Mouse (Mus musculus) urinary bladder, postnatal 36 days (tissue): Measurements from ENCODE around the gene Gm4858.
"Not testable (repeated sequence)": the region's sequence is repeated elsewhere in the genome, so short reads cannot be mapped to it uniquely, and the experiment has no call there.

Experiments used
- DNase-seq, 2 experiments: peaks; one replicate each; pipeline ENCODE4 v3.0.0; 2022; ENCODE audit warnings: low spot score in 2 of 2, mixed read lengths in 1 of 2

The Gm4858 gene

GRCm38 (mm10) chr3:93068523-93068922 is at the start of gene Gm4858:
Gene Gm4858, plus strand, starts transcription at chr3:93068823.
- not testable (repeated sequence) for DNase-seq

GRCm38 (mm10) chr3:93018960-93019359 is 49.7 kb upstream of the Gm4858 start, which contains the start of gene Lce1m:
Gene Lce1m, minus strand, starts transcription at chr3:93019060.
- DNase-seq: no peak

GRCm38 (mm10) chr3:93021171-93021570 is 47.5 kb upstream of the Gm4858 start:
- DNase-seq: no peak

GRCm38 (mm10) chr3:93023411-93024184 is 45.0 kb upstream of the Gm4858 start:
- no peak for DNase-seq

- no peak for DNase-seq
These were observed 43.1 kb upstream of the Gm4858 start for GRCm38 (mm10) chr3:93025486-93025885.

DNA sequence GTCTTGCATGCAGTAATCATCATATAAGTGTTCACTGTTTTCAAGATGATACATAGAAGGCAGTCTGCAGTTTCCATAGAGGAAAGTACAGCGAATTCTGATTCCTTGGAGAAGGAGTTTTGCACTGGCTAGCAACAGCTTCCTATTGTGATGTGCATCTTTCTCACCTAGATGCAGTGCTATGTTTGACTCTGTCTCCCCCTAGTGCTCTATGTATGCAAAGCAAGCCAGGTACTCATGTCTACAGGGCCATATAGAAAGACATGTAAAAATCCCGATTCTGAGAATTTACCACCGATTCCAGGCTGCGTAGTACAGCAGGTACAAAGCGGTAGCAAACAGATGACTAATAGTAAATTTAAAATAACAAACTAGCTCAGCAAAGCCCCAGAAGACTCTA is 37.2 kb upstream of the Gm4858 start:
- peak in 1 of 2 experiments; percentile 10 for DNase-seq

GRCm38 (mm10) chr3:93050182-93050581 is 18.4 kb upstream of the Gm4858 start:
- DNase-seq: no peak

DNA sequence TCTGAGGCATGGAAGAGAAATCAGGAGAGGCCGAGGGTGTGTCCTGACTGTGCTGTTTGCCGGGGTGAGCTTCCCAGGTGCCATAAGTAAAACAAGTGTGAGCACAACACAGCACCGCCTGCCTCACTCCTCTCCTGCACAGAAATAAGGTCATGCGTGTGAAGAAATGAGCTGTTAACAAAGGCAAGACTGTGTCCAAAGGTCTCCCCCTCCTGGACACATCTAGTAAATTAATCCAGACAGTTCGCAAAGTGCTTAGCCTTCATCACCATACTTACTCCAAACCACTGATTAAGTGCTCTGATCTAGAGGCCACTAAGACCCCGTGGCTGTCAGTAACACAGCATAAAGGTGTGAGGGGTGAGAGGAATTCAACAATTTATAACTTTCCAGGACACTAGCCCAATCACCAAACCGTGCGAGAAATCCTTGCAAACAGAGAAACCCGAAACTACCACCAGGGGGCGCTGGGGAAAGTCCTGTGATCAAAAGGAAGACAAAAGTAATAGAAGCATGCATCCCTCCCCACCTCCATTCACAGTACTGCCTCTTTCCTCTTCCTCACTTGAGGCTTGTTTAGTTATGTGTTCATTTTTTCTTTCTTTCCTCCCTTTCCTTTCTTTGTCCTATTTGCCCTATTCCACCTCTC is 15.7 kb upstream of the Gm4858 start:
- DNase-seq: no peak

GRCm38 (mm10) chr3:93086631-93087030 is 18.0 kb downstream of the Gm4858 start:
- DNase-seq: peak; percentile 8 to 24

DNA sequence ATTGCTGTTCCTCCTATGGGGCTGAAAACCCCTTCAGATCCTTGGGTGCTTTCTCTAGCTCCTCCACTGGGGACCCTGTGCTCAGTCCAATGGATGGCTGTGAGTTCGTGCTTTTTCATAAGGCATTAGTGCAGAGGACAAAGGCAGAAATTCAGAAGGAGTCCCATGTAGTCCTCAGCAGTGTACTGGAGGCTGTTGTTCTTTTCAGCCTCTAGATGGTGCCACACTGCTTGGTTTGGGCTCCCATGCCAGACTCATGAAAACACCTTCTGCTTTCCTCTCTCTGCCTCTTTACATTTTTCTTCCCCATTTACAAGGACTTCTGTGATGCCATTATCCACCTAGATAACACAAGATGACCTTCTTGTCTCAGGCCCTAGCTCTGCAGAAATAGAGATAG is 25.0 kb downstream of the Gm4858 start:
- not testable (repeated sequence) for DNase-seq

DNA sequence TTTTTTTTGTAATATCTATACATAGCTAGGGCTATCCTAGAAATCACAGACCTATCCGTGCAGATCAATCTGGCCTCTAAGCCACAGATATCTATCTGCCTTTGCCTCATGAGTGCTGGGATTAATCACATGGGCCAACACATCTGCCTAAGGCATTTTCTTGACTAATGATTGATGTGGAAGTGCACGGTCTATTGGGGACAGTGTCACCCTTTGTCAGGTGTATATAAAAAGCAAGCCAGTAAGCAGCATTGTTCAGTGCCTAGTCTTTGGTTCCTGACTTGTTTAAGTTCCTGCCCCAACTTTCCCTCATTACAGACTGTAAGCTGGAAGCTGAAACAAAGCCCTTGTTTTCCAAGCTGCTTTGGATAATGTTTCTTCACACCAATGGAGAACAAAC is 27.8 kb downstream of the Gm4858 start:
- DNase-seq: no peak

- no peak for DNase-seq
These were observed 43.0 kb downstream of the Gm4858 start for GRCm38 (mm10) chr3:93111668-93112067.

GRCm38 (mm10) chr3:93114481-93114880 is 45.9 kb downstream of the Gm4858 start:
- DNase-seq: no peak

DNA sequence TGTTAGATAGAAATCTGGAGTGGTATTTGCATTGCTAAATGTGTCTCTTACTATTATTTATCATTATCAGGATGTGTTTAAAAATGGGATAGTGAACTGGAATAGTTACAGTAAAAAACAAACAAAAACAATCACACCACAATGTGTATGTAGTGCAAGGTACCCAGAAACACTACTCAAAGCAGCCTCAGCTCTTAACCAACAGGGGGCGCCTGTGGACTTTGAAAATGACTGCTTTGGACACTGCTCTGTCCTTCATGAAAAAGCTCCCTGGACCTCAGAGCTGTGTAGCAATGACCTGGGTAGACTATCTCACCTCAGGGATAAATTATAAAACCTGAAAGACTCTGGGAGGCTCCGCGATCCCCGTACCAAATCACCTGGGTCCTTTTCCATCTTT is 50.5 kb downstream of the Gm4858 start:
- no peak for DNase-seq
